Mouse (Mus musculus) left cerebral cortex, postnatal 14 days (tissue): Measurements from ENCODE around the gene Magea6. TPM values are rescaled to one million over a fixed set of nuclear protein-coding genes. Genes with fewer than 3 reads are reported as not detected.
"Not testable (repeated sequence)": the region's sequence is repeated elsewhere in the genome, so short reads cannot be mapped to it uniquely, and the experiment has no call there.

Experiments used
- DNase-seq, 2 experiments: peaks; one replicate each; pipeline ENCODE4 v3.0.0; 2021 to 2022; ENCODE audit warnings: low spot score in 2 of 2, mixed read lengths in 1 of 2
- intact Hi-C: fragments of 180-260 bp; cut with DNase I; formaldehyde crosslinking; loops from one replicate; pipeline ENCODE4 v1.15.1; 2025
- long read RNA-seq, 2 experiments: library from polyadenylated mRNA; stranded (forward); transcript quantifications; one replicate each; pipeline ENCODE4 v2.0.0; 2021
- total RNA-seq, 2 experiments: library from RNA; stranded (reverse); gene quantifications; 2 replicates each; pipeline ENCODE4 v1.2.3; 2021

The Magea6 gene
- total RNA-seq, result not detected
- long read RNA-seq, experiment 1, result 0 reads
- long read RNA-seq, experiment 2, result 0 reads

DNA sequence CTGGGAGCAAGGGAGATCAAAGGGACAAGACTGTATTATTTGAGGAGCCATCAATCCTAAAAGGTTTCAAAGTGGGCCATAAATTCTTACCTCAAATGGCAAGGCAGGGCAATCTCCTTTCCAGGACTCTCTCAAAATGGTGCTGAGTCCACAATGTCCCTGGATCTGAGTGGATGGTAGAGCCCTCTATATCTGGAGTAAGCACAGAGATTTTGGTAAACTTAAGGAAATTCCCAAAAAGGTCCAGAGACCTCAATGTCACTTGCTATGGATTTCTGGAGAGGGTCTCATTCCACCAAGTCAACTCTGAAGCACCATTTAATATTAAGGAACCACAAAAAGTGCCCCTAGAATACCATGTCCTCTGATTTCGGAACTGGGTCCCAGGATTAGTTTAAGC is at the start of gene Magea6:
Gene Magea6 (minus strand): TSS at position 101 of the 400 bp plus-strand sequence.
- DNase-seq, intact Hi-C loops: not testable (repeated sequence)

DNA sequence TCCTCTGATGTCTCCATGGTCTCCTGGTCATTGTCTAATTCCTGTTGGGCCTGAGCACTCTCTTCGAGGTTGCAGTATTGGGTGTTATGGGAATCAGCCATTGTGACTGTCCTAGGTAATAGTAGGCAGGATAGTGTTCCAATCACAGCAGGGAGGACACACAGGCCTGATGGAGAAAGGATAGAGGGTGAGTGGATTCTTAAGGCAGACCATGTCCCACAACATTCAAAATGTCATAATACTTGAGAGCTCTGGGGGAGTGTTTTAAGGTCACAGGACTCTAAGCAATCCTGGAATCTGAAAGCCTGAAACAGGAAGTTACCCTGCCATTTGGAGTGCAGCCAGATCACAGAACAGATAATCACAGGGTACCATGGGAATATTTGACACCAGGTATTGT is 13.6 kb upstream of the Magea6 start, which contains the start of gene Magea3:
Gene Magea3 (minus strand): TSS at position 101 of the 400 bp plus-strand sequence.
- intact Hi-C loops, result not testable (repeated sequence)

DNA sequence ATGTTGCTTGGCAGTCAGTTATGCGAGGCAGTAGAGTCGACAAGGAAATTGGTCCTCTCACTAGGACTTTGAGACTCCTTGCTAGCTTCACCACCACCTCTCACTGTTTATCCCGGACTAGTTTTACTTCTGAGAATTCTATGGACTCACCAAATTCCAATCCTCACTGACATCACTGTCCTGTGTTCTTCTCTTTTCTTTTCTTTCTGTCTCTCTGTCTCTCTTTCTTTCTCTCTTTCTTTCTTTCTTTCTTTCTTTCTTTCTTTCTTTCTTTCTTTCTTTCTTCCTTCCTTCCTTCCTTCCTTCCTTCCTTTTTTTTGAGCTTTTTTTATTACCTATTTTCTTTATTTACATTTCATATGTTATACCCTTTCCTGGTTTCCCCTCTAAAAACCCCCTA is 45.6 kb downstream of the Magea6 start, which contains the start of gene Cldn34b1:
Gene Cldn34b1 (minus strand): TSS at position 101 of the 400 bp plus-strand sequence.
- intact Hi-C loops, DNase-seq: not testable (repeated sequence)

More for the DNA sequence above, 13.6 kb upstream of the Magea6 start, which contains the start of gene Magea3:
- not testable (repeated sequence) for DNase-seq

Other genes with a start within 250 kb of the Magea6 start
- not detected for gene Cldn34b1, start 45.7 kb downstream of the Magea6 start, total RNA-seq
- not detected for gene Magea3, start 13.5 kb upstream of the Magea6 start, total RNA-seq
- gene Magea8, start 59.9 kb upstream of the Magea6 start, total RNA-seq, result not detected
- not detected for gene Magea5, start 127.2 kb upstream of the Magea6 start, total RNA-seq
- gene Magea1, start 153.8 kb upstream of the Magea6 start, total RNA-seq, result not detected
- gene Magea2, start 157.7 kb upstream of the Magea6 start, total RNA-seq, result not detected
- gene Cldn34b2, start 192.4 kb upstream of the Magea6 start, total RNA-seq, result not detected